Mouse (Mus musculus): ENCODE results near the gene Zfp583. TPM values are rescaled to one million over a fixed set of nuclear protein-coding genes. Genes with fewer than 3 reads are reported as not detected.
"Not testable (repeated sequence)": the region's sequence is repeated elsewhere in the genome, so short reads cannot be mapped to it uniquely, and the experiment has no call there.

Zfp583 gene
- 1.9 and 2.0 TPM in 2 replicates for polyA plus RNA-seq (2015; fragmentation: Nextera tagmentation; extraction: Ambion mirVana)

DNA sequence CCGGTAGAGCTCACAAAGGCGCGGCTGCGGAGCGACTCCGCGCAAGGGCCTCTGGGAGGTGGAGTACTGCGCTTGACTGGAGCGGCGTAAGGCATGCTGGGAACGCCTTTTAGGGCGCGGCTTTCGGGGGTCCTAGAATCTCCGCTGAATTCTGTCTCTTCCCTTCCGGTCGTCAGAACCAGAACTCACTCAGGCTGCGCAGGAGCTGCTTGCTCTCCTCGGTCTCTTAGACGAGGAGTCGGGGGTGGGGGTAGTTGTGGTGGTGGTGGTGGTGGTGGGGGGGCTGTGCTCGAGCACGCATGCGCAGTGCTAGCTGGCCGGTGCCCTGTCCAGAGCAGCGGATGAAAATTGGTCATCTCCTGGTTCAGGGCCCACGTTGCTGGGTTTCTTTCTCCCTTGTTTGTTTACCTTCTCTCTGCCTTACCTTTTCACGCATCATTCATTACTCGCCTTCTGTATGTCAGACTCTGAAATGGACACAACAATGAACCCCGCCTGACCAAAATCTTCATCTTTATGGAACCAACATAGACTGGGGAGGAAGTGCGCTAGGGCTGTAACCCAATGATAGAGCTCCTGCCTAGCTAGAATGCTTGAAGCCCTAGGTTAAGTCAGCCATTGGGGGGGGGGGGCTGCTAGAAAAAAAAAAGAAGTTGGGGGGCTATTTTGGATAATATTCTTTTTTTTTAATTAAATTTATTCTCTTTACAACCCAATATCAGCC is at the start of gene Zfp583:
TSS of gene Zfp583 (minus strand) at position 53 of the 724 bp plus-strand sequence.
- H3K36me3 ChIP-seq (ENCODE audit: control insufficient read depth, insufficient read depth, low read length), result no peaks in the 10 kb centered on the region
- TF ChIP-seq CTCF (IDR thresholded peaks at IDR 0.05; ENCODE audit: low read depth), result no peak
- TF ChIP-seq EP300 (optimal IDR thresholded peaks at IDR 0.05), result no peak
- H3K9me3 ChIP-seq (ENCODE audit: control insufficient read depth, low read length), result no peaks in the 10 kb centered on the region
- peak; percentile 94 for ATAC-seq (ENCODE audit: low FRiP score, low TSS enrichment)
- WGBS, result 5% methylated on average over 31 of the region's 31 CpGs
- H3K27me3 ChIP-seq (ENCODE audit: control insufficient read depth, insufficient read depth, low read length), result no peaks in the 10 kb centered on the region
- peak; percentile 76 for DNase-seq (ENCODE audit: low spot score)
- H3K27ac ChIP-seq (replicated peaks), result peak within 1 kb of the TSS; percentile 58
- peak within 1 kb of the TSS; percentile 54 for H3K4me2 ChIP-seq (replicated peaks; ENCODE audit: low read depth)
- H3K4me3 ChIP-seq (ENCODE audit: low read depth, low read length), result peak within 1 kb of the TSS; percentile 48
- H3K9ac ChIP-seq (ENCODE audit: low read length), result peak within 1 kb of the TSS; percentile 53
- 0 out of 2 replicates have a peak, but pooled peaks cover 3% of the 10 kb centered on the region for H3K4me1 ChIP-seq (replicated peaks; ENCODE audit: control insufficient read depth, insufficient read depth)

DNA sequence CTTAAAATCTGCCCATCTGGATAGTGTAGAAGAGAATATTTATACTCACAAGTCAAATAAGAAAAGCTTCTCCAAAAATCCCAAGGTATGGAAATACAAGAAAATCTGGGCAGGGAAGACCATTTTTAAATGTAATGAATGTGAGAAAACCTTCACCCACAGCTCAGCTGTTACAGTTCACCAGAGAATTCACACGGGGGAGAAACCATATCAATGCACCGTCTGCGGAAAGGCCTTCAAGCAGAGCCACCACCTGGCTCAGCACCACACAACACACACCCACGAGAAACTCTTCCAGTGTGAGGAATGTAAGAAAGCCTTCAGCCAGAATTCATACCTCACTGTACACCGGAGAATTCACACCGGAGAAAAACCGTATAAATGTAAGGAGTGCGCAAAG is 47.4 kb upstream of the Zfp583 start:
- no peak overlapping the region for H3K27ac ChIP-seq (replicated peaks)
- no peak overlapping the region for H3K4me2 ChIP-seq (replicated peaks; ENCODE audit: low read depth)
- no peak overlapping the region for H3K9ac ChIP-seq (ENCODE audit: low read length)
- H3K36me3 ChIP-seq (ENCODE audit: control insufficient read depth, insufficient read depth, low read length), result no peaks in the 10 kb centered on the region
- no peak for ATAC-seq (ENCODE audit: low FRiP score, low TSS enrichment)
- no peak for DNase-seq (ENCODE audit: low spot score)
- H3K9me3 ChIP-seq (ENCODE audit: control insufficient read depth, low read length), result no peaks in the 10 kb centered on the region
- 86% methylated on average over 8 of the region's 8 CpGs for WGBS
- H3K4me3 ChIP-seq (ENCODE audit: low read depth, low read length), result no peak overlapping the region
- TF ChIP-seq CTCF (IDR thresholded peaks at IDR 0.05; ENCODE audit: low read depth) (no peak), EP300 (optimal IDR thresholded peaks at IDR 0.05) (no peak)
- H3K4me1 ChIP-seq (replicated peaks; ENCODE audit: control insufficient read depth, insufficient read depth), result no peaks in the 10 kb centered on the region
- H3K27me3 ChIP-seq (ENCODE audit: control insufficient read depth, insufficient read depth, low read length), result no peaks in the 10 kb centered on the region

DNA sequence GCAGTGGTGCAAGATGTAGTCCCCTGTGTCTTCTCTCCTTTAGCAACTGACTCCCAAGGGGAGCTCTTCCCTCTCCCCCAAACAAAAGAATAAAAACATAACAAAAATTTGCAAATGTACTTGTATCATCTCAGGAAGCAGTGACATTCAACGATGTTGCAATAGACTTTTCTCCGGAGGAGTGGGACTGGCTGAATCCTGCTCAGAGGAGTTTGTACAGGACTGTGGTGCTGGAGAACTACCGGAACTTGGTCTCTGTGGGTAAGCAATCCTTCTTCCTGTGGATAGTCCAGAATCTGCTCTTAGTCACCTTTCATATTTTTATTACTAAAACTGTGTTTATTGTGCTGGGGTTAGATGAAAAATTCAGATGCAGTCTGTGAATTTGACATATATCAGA is 41.9 kb upstream of the Zfp583 start:
- no peaks in the 10 kb centered on the region for H3K27me3 ChIP-seq (ENCODE audit: control insufficient read depth, insufficient read depth, low read length)
- no peaks in the 10 kb centered on the region for H3K4me1 ChIP-seq (replicated peaks; ENCODE audit: control insufficient read depth, insufficient read depth)
- DNase-seq (ENCODE audit: low spot score) (no peak), ATAC-seq (ENCODE audit: low FRiP score, low TSS enrichment) (no peak)
- H3K36me3 ChIP-seq (ENCODE audit: control insufficient read depth, insufficient read depth, low read length), result no peaks in the 10 kb centered on the region
- 85% methylated on average over 3 of the region's 3 CpGs for WGBS
- no peak overlapping the region for H3K4me2 ChIP-seq (replicated peaks; ENCODE audit: low read depth)
- TF ChIP-seq EP300 (optimal IDR thresholded peaks at IDR 0.05) (no peak), CTCF (IDR thresholded peaks at IDR 0.05; ENCODE audit: low read depth) (no peak)
- H3K9ac ChIP-seq (ENCODE audit: low read length), result no peak overlapping the region
- H3K4me3 ChIP-seq (ENCODE audit: low read depth, low read length), result no peak overlapping the region
- no peak overlapping the region for H3K27ac ChIP-seq (replicated peaks)
- H3K9me3 ChIP-seq (ENCODE audit: control insufficient read depth, low read length), result no peaks in the 10 kb centered on the region

DNA sequence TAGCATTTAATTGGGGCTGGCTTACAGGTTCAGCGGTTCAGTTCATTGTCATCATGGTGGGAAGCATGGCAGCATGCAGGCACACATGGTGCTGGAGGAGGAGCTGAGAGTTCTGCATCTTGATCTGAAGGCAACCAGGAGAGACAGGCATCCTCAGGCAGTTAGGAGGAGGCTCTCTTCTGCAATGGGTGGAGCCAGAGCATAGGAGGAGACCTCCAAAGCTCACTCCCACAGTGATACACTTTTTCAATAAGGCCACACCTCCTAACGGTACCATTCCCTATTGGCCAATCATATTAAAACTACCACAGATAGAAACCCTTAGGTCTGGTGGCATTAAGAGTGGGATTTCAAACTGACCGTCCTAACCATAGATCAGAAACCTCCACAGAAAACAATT is 38.4 kb upstream of the Zfp583 start:
- DNase-seq (ENCODE audit: low spot score) (no peak), ATAC-seq (ENCODE audit: low FRiP score, low TSS enrichment) (no peak)
- Histone ChIP-seq H3K4me2 (replicated peaks; ENCODE audit: low read depth) (no peak overlapping the region), H3K4me1 (replicated peaks; ENCODE audit: control insufficient read depth, insufficient read depth) (no peaks in the 10 kb centered on the region), H3K4me3 (ENCODE audit: low read depth, low read length) (no peak overlapping the region), H3K9ac (ENCODE audit: low read length) (no peak overlapping the region), H3K9me3 (ENCODE audit: control insufficient read depth, low read length) (no peaks in the 10 kb centered on the region), H3K36me3 (ENCODE audit: control insufficient read depth, insufficient read depth, low read length) (no peaks in the 10 kb centered on the region), H3K27me3 (ENCODE audit: control insufficient read depth, insufficient read depth, low read length) (no peaks in the 10 kb centered on the region), H3K27ac (replicated peaks) (no peak overlapping the region)
- WGBS, result 82% methylated on average over 3 of the region's 3 CpGs
- TF ChIP-seq EP300 (optimal IDR thresholded peaks at IDR 0.05), result no peak

- H3K27me3 ChIP-seq (ENCODE audit: control insufficient read depth, insufficient read depth, low read length); H3K9me3 ChIP-seq (ENCODE audit: control insufficient read depth, low read length); H3K4me2 ChIP-seq (replicated peaks; ENCODE audit: low read depth); ATAC-seq (ENCODE audit: low FRiP score, low TSS enrichment); DNase-seq (ENCODE audit: low spot score); H3K4me3 ChIP-seq (ENCODE audit: low read depth, low read length); H3K27ac ChIP-seq (replicated peaks); H3K9ac ChIP-seq (ENCODE audit: low read length); H3K4me1 ChIP-seq (replicated peaks; ENCODE audit: control insufficient read depth, insufficient read depth); H3K36me3 ChIP-seq (ENCODE audit: control insufficient read depth, insufficient read depth, low read length): not testable (repeated sequence)
- WGBS, result 81% methylated on average over 5 of the region's 5 CpGs
Observed at GRCm38 (mm10) chr7:6368146-6368545, 37.1 kb upstream of the Zfp583 start.

- TF ChIP-seq CTCF (IDR thresholded peaks at IDR 0.05; ENCODE audit: low read depth), result no peak
- no peak for TF ChIP-seq EP300 (optimal IDR thresholded peaks at IDR 0.05)
- no peak overlapping the region for H3K4me3 ChIP-seq (ENCODE audit: low read depth, low read length)
- H3K27ac ChIP-seq (replicated peaks), result no peak overlapping the region
- H3K4me1 ChIP-seq (replicated peaks; ENCODE audit: control insufficient read depth, insufficient read depth), result no peaks in the 10 kb centered on the region
- 87% methylated on average over 5 of the region's 5 CpGs for WGBS
- H3K9ac ChIP-seq (ENCODE audit: low read length), result no peak overlapping the region
- H3K27me3 ChIP-seq (ENCODE audit: control insufficient read depth, insufficient read depth, low read length), result no peaks in the 10 kb centered on the region
- no peak for DNase-seq (ENCODE audit: low spot score)
- no peaks in the 10 kb centered on the region for H3K36me3 ChIP-seq (ENCODE audit: control insufficient read depth, insufficient read depth, low read length)
- no peak for ATAC-seq (ENCODE audit: low FRiP score, low TSS enrichment)
- no peak overlapping the region for H3K4me2 ChIP-seq (replicated peaks; ENCODE audit: low read depth)
- H3K9me3 ChIP-seq (ENCODE audit: control insufficient read depth, low read length), result no peaks in the 10 kb centered on the region
Observed at GRCm38 (mm10) chr7:6367185-6367584, 36.1 kb upstream of the Zfp583 start.
